Comparison of ENCODE assay signal across 9 mouse cellular contexts in genomic region chr6:128334397-128335124, GRCm38 (mm10). TPM values are rescaled to one million over a fixed set of nuclear protein-coding genes. Genes with fewer than 3 reads are reported as not detected.
DNase-seq lines count a peak whose midpoint lies in the region; ATAC-seq and TF ChIP-seq lines count a peak whose summit lies in the region.
"Had no signal": no experiment of that assay in that cellular context is flagged by ENCODE, and none has a peak within 500 bp of the region (broad histone marks: within the 10 kb centered on the region; RNA-seq: fewer than 3 reads in every experiment).

No protein-coding gene starts in this region.

- H3K36me3 ChIP-seq in G1E (replicated peaks) = peaks cover 56% of the 10 kb centered on the region
- H3K36me3 ChIP-seq in forebrain, embryonic 15.5 days = peaks cover 39% of the 10 kb centered on the region
- H3K36me3 ChIP-seq in neural tube, embryonic 15.5 days = peaks cover 49% of the 10 kb centered on the region

- 16% methylated on average over 12 of the region's 12 CpGs for WGBS in forebrain, embryonic 15.5 days
- 16% methylated on average over 12 of the region's 12 CpGs for WGBS in large intestine, adult 2 months
- WGBS in neural tube, embryonic 15.5 days = 19% methylated on average over 12 of the region's 12 CpGs

- peak; percentile 74 for ATAC-seq in G1E (ENCODE audit: extremely low read depth, insufficient number of reproducible peaks, low FRiP score, poor library complexity, severe bottlenecking)
- ATAC-seq in forebrain, embryonic 15.5 days (replicated peaks) = peak; percentile 82
- peak; percentile 63 for ATAC-seq in neural tube, embryonic 15.5 days (ENCODE audit: low FRiP score)

- H3K9ac ChIP-seq in forebrain, embryonic 15.5 days (replicated peaks) = no peak overlapping the region
- H3K9ac ChIP-seq in neural tube, embryonic 15.5 days (replicated peaks) = no peak overlapping the region
- H3K9ac ChIP-seq: limb, embryonic 15.5 days had no signal

- H3K9me3 ChIP-seq in G1E (replicated peaks) = no peaks in the 10 kb centered on the region
- H3K9me3 ChIP-seq in forebrain, embryonic 15.5 days = 0 out of 2 replicates have a peak, but pooled peaks cover 7% of the 10 kb centered on the region
- H3K9me3 ChIP-seq in neural tube, embryonic 15.5 days (replicated peaks) = no peaks in the 10 kb centered on the region
- H3K9me3 ChIP-seq: limb, embryonic 15.5 days had no signal

- no peak overlapping the region for H3K4me2 ChIP-seq in forebrain, embryonic 15.5 days (replicated peaks)
- H3K4me2 ChIP-seq in neural tube, embryonic 15.5 days = no peak overlapping the region
- H3K4me2 ChIP-seq: limb, embryonic 15.5 days had no signal

- no peak overlapping the region for H3K27ac ChIP-seq in forebrain, embryonic 15.5 days (replicated peaks)
- H3K27ac ChIP-seq in neural tube, embryonic 15.5 days (replicated peaks) = 0 out of 2 replicates have a peak overlapping the region, but pooled peaks have one; percentile 9
- H3K27ac ChIP-seq: limb, embryonic 15.5 days had no signal

- peak; percentile 30 for DNase-seq in G1E (ENCODE audit: low spot score)
- peak; percentile 53 for DNase-seq in c-Kit-positive CD71-positive TER-119-positive erythroid progenitor cells, embryonic 14.5 days (ENCODE audit: low spot score)
- peak; percentile 9 for DNase-seq in heart, postnatal 25 days (ENCODE audit: low spot score)
- peak; percentile 54 for DNase-seq in large intestine, adult 2 months (ENCODE audit: low read depth, low spot score)
- peak; percentile 68 to 77 for DNase-seq in lung, adult 18-20 months
- peak; percentile 53 to 60 for DNase-seq in thymus, postnatal 36 days

- TF ChIP-seq CTCF in G1E (IDR thresholded peaks at IDR 0.05; ENCODE audit: low read depth, low read length) = peak; percentile 47; the same call in 1 of the 2 replicates

- no peaks in the 10 kb centered on the region for H3K27me3 ChIP-seq in G1E (ENCODE audit: insufficient read depth, low read length)
- no peaks in the 10 kb centered on the region for H3K27me3 ChIP-seq in forebrain, embryonic 15.5 days
- no peaks in the 10 kb centered on the region for H3K27me3 ChIP-seq in neural tube, embryonic 15.5 days (replicated peaks)
- H3K27me3 ChIP-seq: limb, embryonic 15.5 days had no signal

- H3K4me1 ChIP-seq in G1E (ENCODE audit: insufficient read depth, low read depth, low read length) = peaks cover 4% of the 10 kb centered on the region
- peaks cover 10% of the 10 kb centered on the region for H3K4me1 ChIP-seq in forebrain, embryonic 15.5 days
- H3K4me1 ChIP-seq in neural tube, embryonic 15.5 days = peaks cover 18% of the 10 kb centered on the region; the same call in 1 of the 2 replicates

- H3K4me3 ChIP-seq in G1E (ENCODE audit: low read depth, low read length) = no peak overlapping the region
- H3K4me3 ChIP-seq in forebrain, embryonic 15.5 days = no peak overlapping the region
- no peak overlapping the region for H3K4me3 ChIP-seq in neural tube, embryonic 15.5 days (replicated peaks)
- H3K4me3 ChIP-seq: limb, embryonic 15.5 days had no signal

- intact Hi-C loops in heart, postnatal 25 days (cut with DNase I) = no loop called here

RNA-seq across cellular contexts. Expression of gene Tulp3, which starts 21.1 kb away (rescaled TPM):
- total RNA-seq in G1E (2014; fragmentation: Nextera tagmentation) (29.6 and 32.4 TPM in 2 replicates), G1E (2017) (4.5 and 5.2 TPM in 2 replicates)
- polyA plus RNA-seq in G1E (2012) = 5.6 and 6.0 TPM in 2 replicates
- 15.1 and 15.4 TPM in 2 replicates for polyA plus RNA-seq in forebrain, embryonic 15.5 days (2015; fragmentation: Nextera tagmentation; extraction: Ambion mirVana)
- total RNA-seq in heart, postnatal 25 days (2021) = 1 to 10 TPM; 6.7 to 8.7 TPM
- 4.0 and 4.7 TPM in 2 replicates for polyA plus RNA-seq in large intestine, adult 2 months (2012; rRNA removed)
- polyA plus RNA-seq in neural tube, embryonic 15.5 days (2015; fragmentation: Nextera tagmentation; extraction: Ambion mirVana) = 19.1 and 21.8 TPM in 2 replicates

RNA-seq across cellular contexts. Expression of gene Rhno1, which starts 28.1 kb away (rescaled TPM):
- total RNA-seq in G1E (2014; fragmentation: Nextera tagmentation) (52.4 and 52.8 TPM in 2 replicates), G1E (2017) (66.0 and 66.5 TPM in 2 replicates)
- polyA plus RNA-seq in G1E (2012) = 82.8 and 84.1 TPM in 2 replicates
- polyA plus RNA-seq in forebrain, embryonic 15.5 days (2015; fragmentation: Nextera tagmentation; extraction: Ambion mirVana) = 135 and 140 TPM in 2 replicates
- total RNA-seq in heart, postnatal 25 days (2021) = 1 to 10 TPM; 8.5 to 9.8 TPM
- polyA plus RNA-seq in large intestine, adult 2 months (2012; rRNA removed) = 16.7 and 21.3 TPM in 2 replicates
- polyA plus RNA-seq in neural tube, embryonic 15.5 days (2015; fragmentation: Nextera tagmentation; extraction: Ambion mirVana) = 72.2 and 85.9 TPM in 2 replicates

RNA-seq across cellular contexts. Expression of gene Foxm1, which starts 28.2 kb away (rescaled TPM):
- total RNA-seq in G1E (2014; fragmentation: Nextera tagmentation) (82.2 and 121 TPM in 2 replicates), G1E (2017) (18.9 and 21.4 TPM in 2 replicates)
- polyA plus RNA-seq in G1E (2012) = 72.3 and 76.3 TPM in 2 replicates
- 21.0 and 25.2 TPM in 2 replicates for polyA plus RNA-seq in forebrain, embryonic 15.5 days (2015; fragmentation: Nextera tagmentation; extraction: Ambion mirVana)
- total RNA-seq in heart, postnatal 25 days (2021) = 1 to 10 TPM; 1.5 to 1.6 TPM
- polyA plus RNA-seq in large intestine, adult 2 months (2012; rRNA removed) = 24.8 and 30.4 TPM in 2 replicates
- polyA plus RNA-seq in neural tube, embryonic 15.5 days (2015; fragmentation: Nextera tagmentation; extraction: Ambion mirVana) = 5.3 and 11.7 TPM in 2 replicates

RNA-seq across cellular contexts. Expression of gene Tead4, which starts 33.9 kb away (rescaled TPM):
- total RNA-seq in G1E (2014; fragmentation: Nextera tagmentation) (not detected in 2 replicates), G1E (2017) (0.05 and 0.06 TPM in 2 replicates)
- not detected in 2 replicates for polyA plus RNA-seq in G1E (2012)
- polyA plus RNA-seq in forebrain, embryonic 15.5 days (2015; fragmentation: Nextera tagmentation; extraction: Ambion mirVana) = 0.38 and 0.51 TPM in 2 replicates
- total RNA-seq in heart, postnatal 25 days (2021) = 1 to 10 TPM; 3.7 to 4.4 TPM
- polyA plus RNA-seq in large intestine, adult 2 months (2012; rRNA removed) = 0.77 and 0.84 TPM in 2 replicates
- 0.89 and 0.93 TPM in 2 replicates for polyA plus RNA-seq in neural tube, embryonic 15.5 days (2015; fragmentation: Nextera tagmentation; extraction: Ambion mirVana)

RNA-seq across cellular contexts. Expression of gene Tex52, which starts 40.7 kb away (rescaled TPM):
- total RNA-seq in G1E (2014; fragmentation: Nextera tagmentation) (not detected in 2 replicates), G1E (2017) (0.11 and 0.23 TPM in 2 replicates)
- polyA plus RNA-seq in G1E (2012) = not detected in 2 replicates
- 0.43 and 0.51 TPM in 2 replicates for polyA plus RNA-seq in forebrain, embryonic 15.5 days (2015; fragmentation: Nextera tagmentation; extraction: Ambion mirVana)
- total RNA-seq in heart, postnatal 25 days (2021) = not detected
- 0.06 and 0.22 TPM in 2 replicates for polyA plus RNA-seq in large intestine, adult 2 months (2012; rRNA removed)
- 0.33 and 0.54 TPM in 2 replicates for polyA plus RNA-seq in neural tube, embryonic 15.5 days (2015; fragmentation: Nextera tagmentation; extraction: Ambion mirVana)

Comparison
In these comparisons a context has a peak if more than half of its experiments do, and no peak if none do; other contexts are left out.
1. DNase-seq: peak in every context shown above with its lines; median percentile 72 in lung, adult 18-20 months; 56 in thymus, postnatal 36 days; 54 in large intestine, adult 2 months; 53 in c-Kit-positive CD71-positive TER-119-positive erythroid progenitor cells, embryonic 14.5 days; 30 in G1E; 9 in heart, postnatal 25 days.